Mouse (Mus musculus): ENCODE measurements at regions not wholly inside any gene's neighbourhood (a gene's known extent, or its start where the extent isn't known, plus 50 kb on each side); places are given as distances from the start of the nearest gene placed in this dataset.

DNA sequence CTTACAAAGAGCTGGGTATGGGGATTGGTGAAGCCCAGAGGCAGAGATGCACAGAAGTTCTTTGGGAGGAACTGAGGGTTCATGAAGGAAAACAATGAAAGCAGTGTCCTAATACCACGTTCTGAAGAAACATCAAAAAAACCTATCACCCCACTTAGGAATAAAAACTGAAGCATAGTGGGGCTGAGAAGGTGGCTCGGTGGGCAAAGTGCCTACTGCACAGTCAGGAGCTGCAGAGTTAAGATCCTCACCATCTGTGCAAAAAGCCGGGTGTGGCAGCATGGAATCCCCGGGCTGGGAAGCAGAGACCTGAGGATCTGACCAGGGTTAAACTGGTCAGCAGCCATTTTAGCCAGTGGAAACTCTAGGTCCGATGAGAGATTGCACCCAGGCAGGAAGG lies 106.1 kb upstream of the Smad1 start:
- Histone ChIP-seq H3K9me3 (no peaks in the 10 kb centered on the region), H3K27me3 (no peaks in the 10 kb centered on the region), H3K9ac (no peak overlapping the region), H3K36me3 (no peaks in the 10 kb centered on the region), H3K4me3 (no peak overlapping the region), H3K27ac (no peak overlapping the region), H3K4me1 (replicated peaks) (no peaks in the 10 kb centered on the region), H3K4me2 (no peak overlapping the region)
- whole genome bisulfite sequencing, result 78% methylated on average over 5 of the region's 5 CpGs
- ATAC-seq (ENCODE audit: low FRiP score), result no peak

GRCm38 (mm10) chr8:79503906-79504305 lies 104.6 kb upstream of the Smad1 start:
- H3K9me3 ChIP-seq, result no peaks in the 10 kb centered on the region
- no peak overlapping the region for H3K27ac ChIP-seq
- no peaks in the 10 kb centered on the region for H3K36me3 ChIP-seq
- H3K4me1 ChIP-seq (replicated peaks), result no peaks in the 10 kb centered on the region
- no peak overlapping the region for H3K4me3 ChIP-seq
- 82% methylated on average over 2 of the region's 2 CpGs for WGBS
- H3K4me2 ChIP-seq, result no peak overlapping the region
- H3K27me3 ChIP-seq, result no peaks in the 10 kb centered on the region
- no peak overlapping the region for H3K9ac ChIP-seq
- ATAC-seq (ENCODE audit: low FRiP score), result no peak

DNA sequence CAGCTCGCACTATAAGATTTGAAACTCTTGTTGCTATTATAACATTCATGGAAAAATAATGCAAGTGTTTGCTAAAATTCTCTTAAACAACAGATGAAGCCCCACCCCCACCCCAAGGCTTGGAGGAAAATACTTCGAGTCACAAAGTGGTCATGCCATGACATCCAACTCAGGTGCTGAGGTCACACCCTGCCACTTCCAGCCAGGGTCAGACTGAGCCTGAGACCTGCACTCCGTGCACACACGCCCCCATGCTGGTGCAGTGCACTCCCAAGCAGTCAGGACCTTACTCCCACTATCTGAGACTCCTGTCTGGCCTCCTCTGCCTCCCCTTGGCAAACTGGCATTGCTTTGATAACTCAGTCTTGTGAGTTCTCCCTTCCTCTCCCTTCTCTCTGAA lies 102.7 kb upstream of the Smad1 start:
- Histone ChIP-seq H3K9me3 (no peaks in the 10 kb centered on the region), H3K4me3 (no peak overlapping the region), H3K9ac (no peak overlapping the region), H3K27me3 (no peaks in the 10 kb centered on the region), H3K27ac (no peak overlapping the region), H3K4me1 (replicated peaks) (no peaks in the 10 kb centered on the region; the same call in 1 of the 2 replicates), H3K4me2 (no peak overlapping the region), H3K36me3 (no peaks in the 10 kb centered on the region)
- no peak for ATAC-seq (ENCODE audit: low FRiP score)
- WGBS, result 85% methylated on average over 4 of the region's 4 CpGs

DNA sequence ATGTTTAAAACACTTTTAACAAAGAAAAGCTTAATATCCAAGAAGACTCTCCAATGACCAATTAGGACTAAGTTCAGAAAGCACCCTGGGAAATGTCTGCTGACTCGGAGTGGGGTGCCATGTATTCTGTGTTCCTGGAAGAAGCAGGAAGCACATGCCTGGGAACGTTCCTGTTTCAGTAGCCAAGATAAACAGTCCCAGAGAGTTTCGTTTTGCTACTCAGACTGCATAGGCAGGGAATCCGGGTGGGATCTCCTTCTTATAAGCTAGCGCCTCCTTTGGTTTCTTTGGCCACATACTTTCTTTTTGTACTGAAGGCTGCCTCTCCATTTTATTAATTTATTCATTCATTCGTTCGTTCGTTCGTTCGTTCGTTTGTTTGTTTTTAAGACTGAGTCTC lies 101.9 kb upstream of the Smad1 start:
- H3K27me3 ChIP-seq, result no peaks in the 10 kb centered on the region
- H3K9me3 ChIP-seq, result no peaks in the 10 kb centered on the region
- no peaks in the 10 kb centered on the region for H3K36me3 ChIP-seq
- no peak overlapping the region for H3K4me3 ChIP-seq
- H3K9ac ChIP-seq, result no peak overlapping the region
- H3K27ac ChIP-seq, result no peak overlapping the region
- ATAC-seq (ENCODE audit: low FRiP score), result no peak
- no peak overlapping the region for H3K4me2 ChIP-seq
- 87% methylated on average over 11 of the region's 11 CpGs for WGBS
- no peaks in the 10 kb centered on the region; the same call in 1 of the 2 replicates for H3K4me1 ChIP-seq (replicated peaks)

GRCm38 (mm10) chr8:79499258-79499657 lies 99.9 kb upstream of the Smad1 start:
- Histone ChIP-seq H3K4me2 (no peak overlapping the region), H3K4me3 (no peak overlapping the region), H3K27me3 (no peaks in the 10 kb centered on the region), H3K4me1 (replicated peaks) (no peaks in the 10 kb centered on the region; the same call in 1 of the 2 replicates), H3K27ac (no peak overlapping the region), H3K9ac (no peak overlapping the region), H3K9me3 (no peaks in the 10 kb centered on the region), H3K36me3 (no peaks in the 10 kb centered on the region)
- no peak for ATAC-seq (ENCODE audit: low FRiP score)
- WGBS, result 85% methylated on average over 2 of the region's 2 CpGs

- no peak for ATAC-seq (ENCODE audit: low FRiP score)
- Histone ChIP-seq H3K4me3 (no peak overlapping the region), H3K9ac (no peak overlapping the region), H3K27ac (no peak overlapping the region), H3K4me2 (no peak overlapping the region), H3K4me1 (replicated peaks) (no peaks in the 10 kb centered on the region; the same call in 1 of the 2 replicates), H3K27me3 (no peaks in the 10 kb centered on the region), H3K9me3 (no peaks in the 10 kb centered on the region), H3K36me3 (no peaks in the 10 kb centered on the region)
- 67% methylated on average over 2 of the region's 2 CpGs for WGBS
These were observed 99.3 kb upstream of the Smad1 start for GRCm38 (mm10) chr8:79498611-79499010.

- no peaks in the 10 kb centered on the region for H3K4me1 ChIP-seq (replicated peaks)
- WGBS, result 71% methylated on average over 10 of the region's 10 CpGs
- H3K4me3 ChIP-seq, result no peak overlapping the region
- ATAC-seq (ENCODE audit: low FRiP score), result no peak
- H3K4me2 ChIP-seq, result no peak overlapping the region
- no peaks in the 10 kb centered on the region for H3K9me3 ChIP-seq
- H3K27me3 ChIP-seq, result no peaks in the 10 kb centered on the region
- H3K27ac ChIP-seq, result no peak overlapping the region
- no peak overlapping the region for H3K9ac ChIP-seq
- H3K36me3 ChIP-seq, result no peaks in the 10 kb centered on the region
These were observed 91.9 kb upstream of the Smad1 start for GRCm38 (mm10) chr8:79491156-79491698.

DNA sequence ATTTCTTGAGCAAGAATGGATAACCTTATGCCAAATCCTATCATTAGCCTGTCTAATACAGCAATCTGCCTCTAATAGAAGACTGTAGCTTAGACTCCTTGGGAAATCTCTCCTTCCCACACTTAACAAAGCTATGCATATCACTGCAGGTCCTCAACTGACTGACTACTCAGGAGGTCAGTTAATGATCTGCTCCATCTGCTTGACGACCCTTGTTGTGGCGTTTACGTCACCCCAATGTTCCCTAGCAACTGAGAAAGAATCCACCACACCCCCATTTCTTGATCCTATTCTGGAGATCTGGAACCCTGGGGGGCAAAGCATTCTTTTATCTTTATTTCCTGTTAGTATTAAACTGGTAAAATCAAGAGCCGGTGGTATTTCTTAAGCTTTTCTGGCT lies 91.4 kb upstream of the Smad1 start:
- Histone ChIP-seq H3K9me3 (no peaks in the 10 kb centered on the region), H3K27me3 (no peaks in the 10 kb centered on the region), H3K4me3 (no peak overlapping the region), H3K4me1 (replicated peaks) (no peaks in the 10 kb centered on the region), H3K9ac (no peak overlapping the region), H3K27ac (no peak overlapping the region), H3K36me3 (no peaks in the 10 kb centered on the region), H3K4me2 (no peak overlapping the region)
- 19% methylated on average over 4 of the region's 4 CpGs for WGBS
- no peak for ATAC-seq (ENCODE audit: low FRiP score)

DNA sequence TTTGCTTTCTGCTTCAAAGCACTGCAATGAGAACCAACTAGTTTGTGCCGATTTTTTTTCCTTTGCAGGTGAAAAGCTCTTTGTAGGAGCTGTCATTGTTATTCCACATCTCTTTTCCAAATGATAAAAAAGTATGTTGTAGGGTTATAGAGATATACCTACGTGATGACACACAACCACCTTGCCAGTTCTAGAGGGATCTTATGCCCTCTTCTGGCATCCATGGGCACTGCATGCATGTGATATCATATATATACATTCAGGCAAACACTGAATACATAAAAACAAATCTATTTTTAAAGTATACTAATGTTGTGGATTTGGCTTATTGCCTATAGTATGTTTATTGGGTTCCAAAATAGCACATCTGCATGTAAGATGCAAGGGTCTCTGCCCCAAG lies 89.5 kb upstream of the Smad1 start:
- H3K27ac ChIP-seq, result no peak overlapping the region
- 67% methylated on average over 2 of the region's 2 CpGs for WGBS

DNA sequence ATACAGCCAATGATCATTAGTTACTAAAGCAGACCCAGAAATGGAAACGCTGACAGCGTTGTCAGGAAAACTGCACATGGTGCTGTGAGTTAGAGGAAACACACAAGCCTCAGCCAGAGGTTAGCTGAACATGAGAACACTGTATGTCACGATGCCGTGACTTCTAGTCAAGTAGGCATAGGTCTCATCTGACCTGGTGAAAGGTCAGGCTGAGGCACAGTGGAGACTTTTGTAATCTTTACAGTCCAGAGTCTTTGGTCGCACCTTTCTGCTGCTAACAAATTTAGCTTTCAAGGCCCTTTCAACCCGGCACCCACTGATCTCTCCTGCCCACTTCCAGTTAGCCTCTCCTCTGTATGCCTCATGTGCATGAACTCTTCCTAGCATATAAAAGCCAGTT lies 88.3 kb upstream of the Smad1 start:
- Histone ChIP-seq H3K4me2 (no peak overlapping the region), H3K9me3 (no peaks in the 10 kb centered on the region), H3K4me1 (replicated peaks) (no peaks in the 10 kb centered on the region), H3K36me3 (no peaks in the 10 kb centered on the region), H3K4me3 (no peak overlapping the region), H3K27me3 (no peaks in the 10 kb centered on the region), H3K27ac (no peak overlapping the region), H3K9ac (no peak overlapping the region)
- no peak for ATAC-seq (ENCODE audit: low FRiP score)
- 83% methylated on average over 6 of the region's 6 CpGs for WGBS

More for the DNA sequence above, 89.5 kb upstream of the Smad1 start:
- Histone ChIP-seq H3K4me2 (no peak overlapping the region), H3K36me3 (no peaks in the 10 kb centered on the region), H3K4me1 (replicated peaks) (no peaks in the 10 kb centered on the region), H3K9me3 (no peaks in the 10 kb centered on the region), H3K4me3 (no peak overlapping the region), H3K9ac (no peak overlapping the region), H3K27me3 (no peaks in the 10 kb centered on the region)
- ATAC-seq (ENCODE audit: low FRiP score), result no peak

- Histone ChIP-seq H3K27ac (no peak overlapping the region), H3K9ac (no peak overlapping the region), H3K4me3 (no peak overlapping the region), H3K9me3 (no peaks in the 10 kb centered on the region), H3K4me1 (replicated peaks) (0 out of 2 replicates have a peak, but pooled peaks cover 3% of the 10 kb centered on the region), H3K4me2 (no peak overlapping the region), H3K27me3 (no peaks in the 10 kb centered on the region), H3K36me3 (no peaks in the 10 kb centered on the region)
- ATAC-seq (ENCODE audit: low FRiP score), result no peak
- 91% methylated on average over 8 of the region's 8 CpGs for WGBS
These were observed 80.0 kb upstream of the Smad1 start for GRCm38 (mm10) chr8:79479326-79479725.

DNA sequence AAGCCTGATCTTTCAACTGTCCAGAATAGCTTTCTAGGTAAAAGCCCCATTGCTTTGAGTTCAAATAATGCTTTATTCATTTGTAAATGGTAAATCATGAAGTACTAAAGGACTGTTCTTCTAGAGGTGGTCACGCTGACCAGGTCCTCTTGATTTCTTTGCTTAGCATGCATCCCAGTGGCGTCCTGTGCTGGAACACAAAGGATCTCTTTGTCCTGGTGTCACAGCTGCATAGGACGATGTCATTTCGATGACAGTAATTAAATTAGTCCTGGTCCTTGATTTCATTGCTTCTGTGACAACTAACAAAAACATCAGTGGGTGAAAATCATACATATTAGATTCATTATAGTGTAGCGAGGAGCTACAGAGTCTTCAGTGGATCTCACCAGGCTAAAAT lies 76.7 kb upstream of the Smad1 start:
- no peak for ATAC-seq (ENCODE audit: low FRiP score)
- 26% methylated on average over 5 of the region's 5 CpGs for WGBS
- Histone ChIP-seq H3K27ac (no peak overlapping the region), H3K36me3 (no peaks in the 10 kb centered on the region), H3K4me2 (no peak overlapping the region), H3K9me3 (no peaks in the 10 kb centered on the region), H3K4me3 (no peak overlapping the region), H3K9ac (no peak overlapping the region), H3K4me1 (replicated peaks) (0 out of 2 replicates have a peak, but pooled peaks cover 3% of the 10 kb centered on the region), H3K27me3 (no peaks in the 10 kb centered on the region)

GRCm38 (mm10) chr8:79474679-79475078 lies 75.4 kb upstream of the Smad1 start:
- Histone ChIP-seq H3K27ac (no peak overlapping the region), H3K36me3 (no peaks in the 10 kb centered on the region), H3K9ac (no peak overlapping the region), H3K4me3 (no peak overlapping the region), H3K27me3 (no peaks in the 10 kb centered on the region), H3K4me2 (no peak overlapping the region), H3K4me1 (replicated peaks) (0 out of 2 replicates have a peak, but pooled peaks cover 3% of the 10 kb centered on the region), H3K9me3 (no peaks in the 10 kb centered on the region)
- no peak for ATAC-seq (ENCODE audit: low FRiP score)
- WGBS, result 60% methylated on average over 8 of the region's 8 CpGs

Data from hindbrain, embryonic 13.5 days (tissue).